Comparison of ENCODE assay signal across 16 mouse cellular contexts in genomic region chr4:55718438-55718837, GRCm38 (mm10).
DNase-seq lines count a peak whose midpoint lies in the region; ATAC-seq and TF ChIP-seq lines count a peak whose summit lies in the region.
"Had no signal": no experiment of that assay in that cellular context is flagged by ENCODE, and none has a peak within 500 bp of the region (broad histone marks: within the 10 kb centered on the region; RNA-seq: fewer than 3 reads in every experiment).

No protein-coding gene starts in this region.

- H3K4me1 ChIP-seq in intestine, embryonic 16.5 days (ENCODE audit: control insufficient read depth, insufficient read depth, low read length), result 0 out of 2 replicates have a peak, but pooled peaks cover 4% of the 10 kb centered on the region
- H3K4me1 ChIP-seq in midbrain, postnatal 0 days (ENCODE audit: insufficient read depth, low read length), result no peaks in the 10 kb centered on the region

- no peaks in the 10 kb centered on the region for H3K27me3 ChIP-seq in intestine, embryonic 16.5 days (replicated peaks; ENCODE audit: control insufficient read depth, insufficient read depth, low read length)
- H3K27me3 ChIP-seq in midbrain, postnatal 0 days (ENCODE audit: insufficient read depth, low read length), result no peaks in the 10 kb centered on the region
- H3K27me3 ChIP-seq: embryonic facial prominence, embryonic 13.5 days; limb, embryonic 15.5 days had no signal

- no peaks in the 10 kb centered on the region for H3K36me3 ChIP-seq in intestine, embryonic 16.5 days (ENCODE audit: control insufficient read depth, insufficient read depth, low read length)
- no peaks in the 10 kb centered on the region for H3K36me3 ChIP-seq in midbrain, postnatal 0 days (ENCODE audit: insufficient read depth, low read length)
- H3K36me3 ChIP-seq: embryonic facial prominence, embryonic 13.5 days; G1E; limb, embryonic 15.5 days had no signal

- no peak for DNase-seq in frontal cortex, postnatal 25 days (ENCODE audit: low spot score in 2 of 2)
- peak; percentile 24 to 64 for DNase-seq in urinary bladder, postnatal 36 days (ENCODE audit: low spot score in 2 of 2)
- no peak for DNase-seq in urinary bladder, postnatal 10 days (ENCODE audit: low spot score)
- no peak for DNase-seq in layer of hippocampus, adult 9-10 months (ENCODE audit: low spot score)
- DNase-seq in midbrain, postnatal 0 days (ENCODE audit: low spot score), result no peak
- no peak for DNase-seq in ovary, postnatal 36 days (ENCODE audit: low spot score)
- DNase-seq: B cell, adult 2 months; forebrain, postnatal 0 days; right cerebral cortex, postnatal 25 days had no signal

- TF ChIP-seq CTCF in midbrain, postnatal 0 days (IDR thresholded peaks at IDR 0.05), result no peak

- no peak overlapping the region for H3K27ac ChIP-seq in intestine, embryonic 16.5 days (ENCODE audit: low read length)
- H3K27ac ChIP-seq in midbrain, postnatal 0 days (ENCODE audit: low read depth, low read length), result no peak overlapping the region
- H3K27ac ChIP-seq: embryonic facial prominence, embryonic 13.5 days; hindbrain, postnatal 0 days; kidney, postnatal 0 days; limb, embryonic 15.5 days had no signal

- no peak overlapping the region for H3K9ac ChIP-seq in intestine, embryonic 16.5 days (ENCODE audit: low read depth, low read length)
- no peak overlapping the region for H3K9ac ChIP-seq in midbrain, postnatal 0 days (replicated peaks; ENCODE audit: low read length, poor library complexity, severe bottlenecking)
- H3K9ac ChIP-seq: embryonic facial prominence, embryonic 13.5 days; forebrain, postnatal 0 days; limb, embryonic 15.5 days had no signal

- WGBS in intestine, embryonic 16.5 days, result 60% methylated on average over 4 of the region's 4 CpGs
- WGBS in midbrain, postnatal 0 days, result 81% methylated on average over 4 of the region's 4 CpGs

- H3K9me3 ChIP-seq in intestine, embryonic 16.5 days (ENCODE audit: control insufficient read depth, low read length), result no peaks in the 10 kb centered on the region
- no peaks in the 10 kb centered on the region for H3K9me3 ChIP-seq in midbrain, postnatal 0 days (ENCODE audit: low read length)
- H3K9me3 ChIP-seq: embryonic facial prominence, embryonic 13.5 days; limb, embryonic 15.5 days had no signal

- H3K4me3 ChIP-seq in intestine, embryonic 16.5 days (ENCODE audit: low read length), result no peak overlapping the region
- H3K4me3 ChIP-seq in midbrain, postnatal 0 days (ENCODE audit: low read depth, low read length), result no peak overlapping the region
- H3K4me3 ChIP-seq: embryonic facial prominence, embryonic 13.5 days; limb, embryonic 15.5 days had no signal

- no peak overlapping the region for H3K4me2 ChIP-seq in intestine, embryonic 16.5 days (ENCODE audit: low read depth, low read length)
- H3K4me2 ChIP-seq in midbrain, postnatal 0 days (ENCODE audit: low read depth, low read length, poor library complexity, severe bottlenecking), result no peak overlapping the region
- H3K4me2 ChIP-seq: embryonic facial prominence, embryonic 13.5 days; limb, embryonic 15.5 days had no signal

- peak; percentile 78 for ATAC-seq in frontal cortex, adult (ENCODE audit: low TSS enrichment)
- ATAC-seq in intestine, embryonic 16.5 days, result peak; percentile 73
- no peak for ATAC-seq in midbrain, postnatal 0 days (ENCODE audit: low FRiP score)
- ATAC-seq: forebrain, postnatal 0 days; hindbrain, postnatal 0 days had no signal

Comparison
In these comparisons a context has a peak if more than half of its experiments do, and no peak if none do; other contexts are left out.
1. DNase-seq: peak in urinary bladder, postnatal 36 days (2 of 2); none in frontal cortex, postnatal 25 days (0 of 2), urinary bladder, postnatal 10 days (single experiment), layer of hippocampus, adult 9-10 months (single experiment), midbrain, postnatal 0 days (single experiment) and ovary, postnatal 36 days (single experiment).